Mouse (Mus musculus): ENCODE results near the gene Tldc2.

The Tldc2 gene

GRCm38 (mm10) chr2:157129601-157130164, 42.8 kb downstream of the Tldc2 start:
- DNase-seq, result peak; percentile 16

DNA sequence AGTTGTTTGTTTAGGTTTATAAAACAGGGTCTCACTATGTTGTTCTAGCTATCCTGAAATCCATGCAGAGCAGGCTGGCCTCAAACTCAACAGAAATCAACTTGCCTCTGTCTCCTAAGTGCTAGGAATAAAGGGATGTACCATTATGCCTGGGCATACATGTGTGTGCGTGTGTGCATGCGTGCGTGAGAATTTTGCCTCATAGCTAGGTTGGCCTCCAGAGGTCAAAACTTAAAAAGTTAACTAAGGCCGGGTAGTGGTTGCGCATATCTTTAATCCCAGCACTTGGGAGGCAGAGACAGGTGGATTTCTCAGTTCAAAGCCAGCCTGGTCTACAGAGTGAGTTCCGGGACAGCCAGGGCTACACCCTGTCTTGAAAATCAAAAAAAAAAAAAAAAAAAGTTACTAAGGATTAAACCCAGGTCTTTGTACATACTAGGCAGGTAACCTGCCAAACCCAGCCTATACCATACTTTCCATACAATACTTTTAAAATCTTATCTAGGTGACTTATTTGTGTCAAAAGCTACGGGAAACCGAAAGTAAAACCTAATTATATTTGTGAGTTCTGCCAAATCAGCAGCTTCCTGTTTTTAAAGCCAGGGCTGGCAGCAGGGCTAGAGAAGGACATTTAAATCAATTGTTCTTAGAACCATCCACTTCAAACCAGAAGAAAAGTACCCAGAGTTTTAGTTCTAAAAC, 44.1 kb downstream of the Tldc2 start:
- DNase-seq, result no peak

DNA sequence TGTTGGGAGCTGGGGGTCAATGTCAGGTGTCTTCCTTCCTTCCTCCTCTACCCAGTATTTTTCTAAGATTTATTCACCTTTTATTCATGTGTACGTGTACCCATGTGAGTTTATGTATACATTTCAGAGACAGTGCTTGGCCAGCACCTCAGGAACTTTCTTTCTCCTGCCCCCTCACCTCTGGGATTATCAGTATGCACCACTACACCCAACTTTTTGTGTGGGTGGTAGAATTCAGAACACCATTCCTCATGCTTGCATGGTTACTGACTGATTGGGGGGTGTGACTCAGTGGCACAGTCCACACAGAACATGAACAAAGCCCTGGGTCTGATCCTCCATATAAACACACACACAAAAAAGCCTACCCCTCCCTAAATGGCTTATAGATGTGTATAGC, 45.2 kb downstream of the Tldc2 start:
- no peak for DNase-seq

- no peak for DNase-seq
These were observed 46.1 kb downstream of the Tldc2 start for GRCm38 (mm10) chr2:157132686-157133540.

DNA sequence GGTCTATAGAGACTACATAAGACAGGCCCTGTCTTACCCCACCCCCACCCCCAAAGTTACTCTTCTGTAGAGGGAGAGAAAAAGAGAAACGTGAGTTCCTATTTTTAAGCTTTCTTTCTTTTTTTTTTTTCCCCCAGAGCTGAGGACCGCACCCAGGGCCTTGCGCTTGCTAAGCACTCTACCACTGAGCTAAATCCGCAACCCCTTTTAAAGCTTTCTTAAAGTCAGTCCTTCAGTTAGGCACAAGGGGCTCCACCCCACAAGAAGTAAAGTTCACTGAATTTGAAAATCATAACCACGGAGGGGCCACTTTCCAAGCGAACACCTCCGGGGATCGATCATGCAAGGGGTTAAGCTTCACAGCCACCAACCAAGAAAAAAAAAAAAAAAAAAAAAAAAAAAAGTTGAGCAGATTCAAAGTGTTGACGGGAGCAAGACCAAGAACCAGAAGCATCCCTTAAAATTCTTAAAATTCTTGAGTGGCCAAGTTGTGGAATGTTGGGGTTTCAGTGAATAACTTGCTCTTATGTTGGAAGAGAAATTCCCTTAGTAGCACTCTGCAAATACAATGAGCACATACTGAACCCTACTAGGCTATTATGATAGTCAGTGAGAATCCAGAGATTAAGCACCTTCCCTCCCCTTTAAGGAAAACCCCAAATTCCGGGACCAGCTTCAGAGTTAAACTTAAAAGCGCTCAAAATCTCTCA, 47.1 kb downstream of the Tldc2 start:
- no peak for DNase-seq

DNA sequence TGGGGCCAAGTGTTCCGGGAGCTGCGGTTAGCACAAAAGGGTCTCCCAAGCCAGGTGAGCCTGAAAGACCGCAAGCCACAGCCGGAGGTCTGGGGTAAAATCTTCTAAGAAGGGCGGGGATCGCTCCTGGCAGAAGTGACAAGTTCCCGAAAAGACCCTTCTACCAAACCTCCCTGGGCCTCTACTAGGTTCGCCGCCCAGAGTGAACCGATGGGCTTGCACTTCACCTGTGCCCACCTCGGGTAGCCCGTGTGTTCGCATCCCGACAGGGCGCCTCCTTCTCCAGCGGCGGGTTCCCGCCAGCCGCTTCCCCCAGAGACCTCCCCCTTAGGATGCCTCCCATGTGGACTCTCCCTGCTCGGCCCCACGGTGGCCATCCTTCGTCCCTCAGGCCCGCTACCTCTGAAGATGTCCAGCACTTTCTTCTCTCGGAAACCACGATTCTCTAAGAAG, 47.6 kb downstream of the Tldc2 start:
- DNase-seq, result peak; percentile 37

DNA sequence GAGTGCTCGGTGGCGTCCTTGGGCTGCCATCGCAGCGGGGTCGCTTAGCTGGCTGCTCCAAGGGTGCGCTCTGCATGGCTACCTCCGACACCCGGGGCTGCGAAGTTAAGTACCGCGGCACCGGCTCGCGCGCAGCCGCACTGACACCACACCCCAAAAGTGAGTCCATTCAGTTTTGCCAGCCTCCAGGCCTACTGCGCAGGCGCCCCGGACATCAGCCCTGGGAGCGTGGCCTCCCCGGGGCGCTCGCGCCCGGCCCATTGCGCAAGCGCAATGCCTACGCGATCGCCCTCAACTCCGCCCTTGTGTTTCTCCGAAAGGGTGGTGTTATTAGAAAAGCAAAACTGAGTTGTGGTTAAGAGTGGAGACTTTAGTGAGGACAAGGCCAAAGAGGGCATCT, 48.2 kb downstream of the Tldc2 start, which contains the start of gene Samhd1:
Gene Samhd1 (minus strand): TSS at position 252 of the 400 bp plus-strand sequence.
- peak; percentile 67 for DNase-seq

DNA sequence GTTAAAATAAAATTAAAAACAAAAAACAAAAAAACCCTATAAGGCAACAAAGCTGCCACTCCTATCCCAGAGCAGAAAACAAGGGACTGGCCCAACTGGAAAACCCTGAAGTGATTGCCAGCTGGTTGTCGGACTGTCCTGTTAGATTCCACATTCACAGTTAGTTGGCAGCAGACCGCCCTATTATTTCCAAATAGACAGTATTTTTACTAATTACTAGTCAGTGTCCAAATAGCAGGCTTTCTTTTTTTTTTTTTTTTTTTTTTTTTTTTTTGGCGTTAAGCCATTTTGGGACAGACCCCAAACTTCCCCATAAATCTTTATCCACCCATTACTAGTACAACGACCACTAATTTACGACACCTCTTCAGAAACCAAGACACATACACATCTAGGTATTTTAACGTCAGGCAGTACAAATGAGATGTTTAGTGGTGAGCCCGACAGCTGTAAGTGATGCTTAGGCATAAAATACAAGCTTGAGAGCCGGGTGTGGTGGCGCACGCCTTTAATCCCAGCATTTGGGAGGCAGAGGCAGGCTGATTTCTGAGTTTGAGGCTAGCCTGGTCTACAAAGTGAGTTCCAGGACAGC, 48.8 kb downstream of the Tldc2 start:
- no peak for DNase-seq

DNA sequence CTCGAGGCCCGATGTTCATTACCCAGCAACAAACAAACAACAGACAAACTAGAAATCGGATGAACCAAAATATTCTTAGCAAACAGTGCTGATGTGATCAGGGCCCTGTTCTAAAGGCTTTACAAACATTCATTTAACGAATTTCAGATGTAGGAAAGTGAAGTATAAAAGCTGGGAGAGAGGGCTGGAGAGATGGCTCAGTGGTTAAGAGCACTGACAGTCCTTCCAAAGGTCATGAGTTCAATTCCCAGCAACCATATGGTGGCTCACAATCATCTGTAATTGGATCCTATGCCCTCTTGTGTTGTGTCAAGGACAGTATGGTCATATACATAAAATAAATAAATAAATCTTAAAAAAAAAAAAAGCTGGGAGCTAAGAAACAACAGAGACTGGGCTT, 49.3 kb downstream of the Tldc2 start:
- no peak for DNase-seq

DNA sequence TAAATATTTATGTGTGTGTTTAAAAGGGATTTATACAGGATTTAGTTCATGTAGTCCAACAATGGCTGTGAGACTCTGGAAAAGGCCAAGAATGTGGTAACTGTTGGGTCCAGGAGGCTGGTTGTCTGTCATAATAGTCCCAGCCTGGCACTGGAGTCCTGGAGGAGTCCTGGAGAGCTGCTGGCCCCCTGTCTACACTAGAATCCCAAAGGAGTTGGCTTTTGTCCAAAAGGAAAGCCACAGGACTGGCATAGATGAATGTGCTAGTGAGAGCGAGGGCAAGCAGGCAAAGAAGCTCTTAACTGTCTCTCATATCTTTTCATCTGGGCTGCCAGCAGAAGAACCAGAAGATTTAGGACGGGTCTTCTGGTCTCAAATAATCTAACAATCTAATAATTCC, 49.8 kb downstream of the Tldc2 start:
- no peak for DNase-seq

GRCm38 (mm10) chr2:157137959-157138731, 51.3 kb downstream of the Tldc2 start:
- no peak for DNase-seq

DNA sequence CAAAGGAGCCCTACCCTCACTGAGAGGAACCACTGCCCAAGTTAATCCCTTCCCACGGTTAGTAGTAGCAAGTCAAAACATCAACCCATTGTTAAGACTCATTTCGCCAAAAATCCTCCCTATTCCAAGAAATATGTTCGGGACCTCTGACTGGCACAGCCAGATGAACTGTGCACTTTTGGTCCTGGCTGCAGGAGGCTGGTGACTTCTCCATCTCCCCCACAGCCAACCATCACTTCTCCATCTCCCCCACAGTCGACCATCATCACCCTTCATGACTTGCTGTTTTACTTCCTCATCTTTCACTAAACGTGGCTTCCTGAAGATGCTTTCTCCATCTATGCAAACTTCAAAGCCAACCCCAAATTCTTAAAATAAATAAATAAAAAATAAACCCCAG, 52.0 kb downstream of the Tldc2 start:
- DNase-seq, result no peak

- no peak for DNase-seq
These were observed 52.5 kb downstream of the Tldc2 start for GRCm38 (mm10) chr2:157139251-157139802.

- no peak for DNase-seq
These were observed 55.1 kb downstream of the Tldc2 start for GRCm38 (mm10) chr2:157141962-157142361.

DNA sequence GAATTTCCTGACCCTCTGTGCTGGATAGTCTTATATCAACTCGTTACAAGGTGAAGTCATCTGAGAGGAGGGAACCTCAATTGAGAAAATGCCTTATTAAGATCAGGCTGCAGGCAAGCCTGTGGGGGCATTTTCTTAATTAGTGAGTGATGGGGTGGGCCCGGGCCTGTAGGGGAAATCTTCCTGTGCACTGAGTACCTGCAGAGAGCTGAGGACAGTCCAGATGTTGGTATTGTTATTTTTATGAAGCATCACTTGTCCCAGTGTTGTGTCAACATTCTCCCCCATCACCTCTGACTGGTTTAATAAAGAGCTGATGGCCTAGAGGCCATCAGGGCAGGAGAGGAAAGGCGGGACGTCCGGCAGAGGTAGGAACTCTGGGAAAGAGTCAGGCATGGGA, 57.3 kb downstream of the Tldc2 start:
- no peak for DNase-seq

GRCm38 (mm10) chr2:157145173-157145572, 58.3 kb downstream of the Tldc2 start:
- no peak for DNase-seq

Measured in thymus, postnatal 14 days (tissue).